Mouse (Mus musculus) megakaryocyte, adult 5-6 weeks (primary cell): ENCODE measurements around the gene Nlrp9b. TPM values are rescaled to one million over a fixed set of nuclear protein-coding genes. Genes with fewer than 3 reads are reported as not detected.
"Not testable (repeated sequence)": the region's sequence is repeated elsewhere in the genome, so short reads cannot be mapped to it uniquely, and the experiment has no call there.

Experiments
- ATAC-seq: 2 replicates; pipeline ENCODE4 v1.8.0; 2016; ENCODE audit warnings: mild to moderate bottlenecking, inconsistent platforms; ENCODE audit not compliant: poor library complexity, severe bottlenecking
- total RNA-seq, 2 experiments: library from RNA; stranded (forward) in 1 of 2; stranded (reverse) in 1 of 2; fragments of 153-499, 151-499 nt in 1 of 2; fragments of 221-1000, 200-1000 nt in 1 of 2; gene quantifications; 2 replicates each; pipeline versions ENCODE4 v1.2.3 to v1.2.4; 2015 to 2017

Gene Nlrp9b
- total RNA-seq, 2 experiments from 2014 or later: not detected

DNA sequence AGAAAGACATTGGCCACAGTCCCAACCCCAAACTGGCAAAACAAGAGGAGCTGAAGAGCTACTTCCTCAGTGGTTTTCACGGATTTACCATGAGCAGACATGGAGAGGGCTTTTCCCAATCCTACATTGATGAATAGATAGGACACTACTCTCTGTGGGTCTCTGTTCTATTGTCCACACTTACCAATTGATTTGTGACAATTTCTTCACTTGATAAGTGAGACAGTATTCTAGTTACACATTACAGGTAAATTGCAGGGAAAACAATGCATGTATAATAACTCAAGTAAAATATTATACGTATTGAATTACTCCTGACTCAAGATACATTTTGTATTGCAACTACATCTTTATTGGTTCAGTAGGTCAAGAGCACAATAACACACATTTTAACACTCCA is 131.2 kb downstream of the Nlrp9b start, which contains the start of gene Gm16442:
Gm16442 (minus strand) TSS at position 101 of the 400 bp plus-strand sequence.
- ATAC-seq: not testable (repeated sequence)

Other genes with a start within 250 kb of the Nlrp9b start
- gene Nectin2, start 241.0 kb upstream of the Nlrp9b start, total RNA-seq (2015): 0.51 and 0.78 TPM in 2 replicates
- gene Nectin2, start 241.0 kb upstream of the Nlrp9b start, total RNA-seq (2017): 0.37 and 0.66 TPM in 2 replicates
- gene Bcam, start 220.4 kb upstream of the Nlrp9b start, total RNA-seq (2015): not detected in 2 replicates
- gene Bcam, start 220.4 kb upstream of the Nlrp9b start, total RNA-seq (2017): 0.29 TPM in 1 of 2 replicates, not detected in the other
- not detected in 2 replicates for gene Cblc, start 194.7 kb upstream of the Nlrp9b start, total RNA-seq (2015)
- gene Cblc, start 194.7 kb upstream of the Nlrp9b start, total RNA-seq (2017): not detected in 2 replicates
- 29.2 and 39.1 TPM in 2 replicates for gene Bcl3, start 168.7 kb upstream of the Nlrp9b start, total RNA-seq (2015)
- gene Bcl3, start 168.7 kb upstream of the Nlrp9b start, total RNA-seq (2017): 9.7 and 17.1 TPM in 2 replicates
- gene Gm19345, start 139.5 kb upstream of the Nlrp9b start, total RNA-seq (2015): not detected in 2 replicates
- not detected in 2 replicates for gene Gm19345, start 139.5 kb upstream of the Nlrp9b start, total RNA-seq (2017)
- gene Ceacam16, start 130.2 kb upstream of the Nlrp9b start, total RNA-seq (2015): 0.47 and 0.75 TPM in 2 replicates
- 0.18 and 0.28 TPM in 2 replicates for gene Ceacam16, start 130.2 kb upstream of the Nlrp9b start, total RNA-seq (2017)
- gene Ceacam19, start 103.5 kb upstream of the Nlrp9b start, total RNA-seq (2015): 1.2 and 1.3 TPM in 2 replicates
- gene Ceacam19, start 103.5 kb upstream of the Nlrp9b start, total RNA-seq (2017): 1.6 and 2.4 TPM in 2 replicates
- 7.8 TPM in 2 replicates for gene Pvr, start 70.3 kb upstream of the Nlrp9b start, total RNA-seq (2015)
- 7.6 TPM in 2 replicates for gene Pvr, start 70.3 kb upstream of the Nlrp9b start, total RNA-seq (2017)
- 0.31 TPM in 1 of 2 replicates, not detected in the other for gene Igsf23, start 40.7 kb upstream of the Nlrp9b start, total RNA-seq (2015)
- gene Igsf23, start 40.7 kb upstream of the Nlrp9b start, total RNA-seq (2017): 0.11 TPM in 1 of 2 replicates, not detected in the other
- not detected in 2 replicates for gene Ceacam20, start 26.1 kb upstream of the Nlrp9b start, total RNA-seq (2015)
- not detected in 2 replicates for gene Ceacam20, start 26.1 kb upstream of the Nlrp9b start, total RNA-seq (2017)
- gene Vmn1r91, start 108.2 kb downstream of the Nlrp9b start, total RNA-seq (2015): not detected in 2 replicates
- gene Vmn1r91, start 108.2 kb downstream of the Nlrp9b start, total RNA-seq (2017): not detected in 2 replicates
- gene Gm16442, start 131.1 kb downstream of the Nlrp9b start, total RNA-seq (2015): not detected in 2 replicates
- gene Gm16442, start 131.1 kb downstream of the Nlrp9b start, total RNA-seq (2017): not detected in 2 replicates
- not detected in 2 replicates for gene Vmn1r93, start 147.6 kb downstream of the Nlrp9b start, total RNA-seq (2015)
- gene Vmn1r93, start 147.6 kb downstream of the Nlrp9b start, total RNA-seq (2017): not detected in 2 replicates
- gene Vmn1r94, start 176.9 kb downstream of the Nlrp9b start, total RNA-seq (2015): not detected in 2 replicates
- not detected in 2 replicates for gene Vmn1r94, start 176.9 kb downstream of the Nlrp9b start, total RNA-seq (2017)
- not detected in 2 replicates for gene Vmn1r95, start 202.2 kb downstream of the Nlrp9b start, total RNA-seq (2015)
- gene Vmn1r95, start 202.2 kb downstream of the Nlrp9b start, total RNA-seq (2017): not detected in 2 replicates
- not detected in 2 replicates for gene Gm6164, start 214.1 kb downstream of the Nlrp9b start, total RNA-seq (2015)
- not detected in 2 replicates for gene Gm6164, start 214.1 kb downstream of the Nlrp9b start, total RNA-seq (2017)
- not detected in 2 replicates for gene Gm4498, start 242.4 kb downstream of the Nlrp9b start, total RNA-seq (2015)
- gene Gm4498, start 242.4 kb downstream of the Nlrp9b start, total RNA-seq (2017): not detected in 2 replicates